Comparison of ENCODE assay signal across 9 mouse cellular contexts in the genomic region with DNA sequence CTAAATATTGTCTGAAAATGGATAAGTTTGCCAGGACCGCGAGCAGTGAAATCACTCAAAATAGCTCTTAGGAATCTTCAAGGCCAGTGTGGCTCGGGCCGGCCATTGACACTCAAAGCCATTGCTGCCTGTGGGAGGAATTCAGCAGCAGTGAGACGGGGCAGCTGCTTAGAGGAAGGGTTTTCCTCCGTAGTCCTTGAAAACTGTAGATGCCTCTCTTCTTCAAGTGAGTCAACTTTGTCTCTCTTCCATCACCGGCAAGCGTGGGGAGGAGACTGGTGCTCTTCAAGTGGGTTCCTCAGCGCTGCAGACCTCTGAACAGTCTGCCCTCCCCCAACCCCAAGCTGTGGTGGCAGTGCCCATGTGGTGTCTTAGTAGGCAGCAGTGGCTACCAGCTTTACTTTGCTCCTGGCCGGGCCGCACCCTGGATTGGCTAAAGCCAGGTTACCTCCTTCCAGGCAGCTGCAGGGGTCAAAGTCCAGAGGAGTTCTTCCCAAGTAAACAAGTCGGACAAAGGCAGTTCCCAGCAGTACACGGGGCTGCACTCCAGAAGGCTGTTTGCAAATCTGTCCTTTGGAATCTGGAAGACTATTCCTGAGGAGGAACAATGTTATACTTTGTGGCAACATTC. TPM values are rescaled to one million over a fixed set of nuclear protein-coding genes. Genes with fewer than 3 reads are reported as not detected.
A peak's percentile ranks its signal among the peaks of the same experiment; 100 is the strongest.
DNase-seq lines count a peak whose midpoint lies in the region; ATAC-seq lines count a peak whose summit lies in the region.
"Had no signal": no experiment of that assay in that cellular context is flagged by ENCODE, and none has a peak within 500 bp of the region (broad histone marks: within the 10 kb centered on the region; RNA-seq: fewer than 3 reads in every experiment).

No protein-coding gene starts in this region.

- ATAC-seq in intestine, embryonic 14.5 days (replicated peaks; ENCODE audit: low FRiP score, low TSS enrichment, low read depth) = peak; percentile 72
- no peak for ATAC-seq in midbrain, embryonic 11.5 days (ENCODE audit: low FRiP score)

- H3K9me3 ChIP-seq in intestine, embryonic 14.5 days (ENCODE audit: control insufficient read depth, low read length) = 0 out of 2 replicates have a peak, but pooled peaks cover 4% of the 10 kb centered on the region
- no peaks in the 10 kb centered on the region for H3K9me3 ChIP-seq in midbrain, embryonic 11.5 days (ENCODE audit: control insufficient read depth, low read length)

- no peak overlapping the region for H3K4me3 ChIP-seq in intestine, embryonic 14.5 days (ENCODE audit: low read depth, low read length)
- H3K4me3 ChIP-seq in midbrain, embryonic 11.5 days (ENCODE audit: low read depth, low read length) = no peak overlapping the region

- H3K4me2 ChIP-seq in intestine, embryonic 14.5 days (ENCODE audit: low read length) = peak overlapping the region; percentile 30
- H3K4me2 ChIP-seq in midbrain, embryonic 11.5 days = no peak overlapping the region

- H3K4me1 ChIP-seq in intestine, embryonic 14.5 days (replicated peaks; ENCODE audit: control insufficient read depth, insufficient read depth, low read length) = peaks cover 4% of the 10 kb centered on the region; the same call in 1 of the 2 replicates
- no peaks in the 10 kb centered on the region for H3K4me1 ChIP-seq in midbrain, embryonic 11.5 days (ENCODE audit: control insufficient read depth, insufficient read depth, low read length)

- H3K36me3 ChIP-seq in intestine, embryonic 14.5 days (ENCODE audit: control insufficient read depth, insufficient read depth, low read length) = no peaks in the 10 kb centered on the region
- no peaks in the 10 kb centered on the region for H3K36me3 ChIP-seq in midbrain, embryonic 11.5 days (ENCODE audit: control insufficient read depth, insufficient read depth, low read length)

- 51% methylated on average over 13 of the region's 13 CpGs for WGBS in intestine, embryonic 14.5 days
- WGBS in large intestine, adult 2 months = 17% methylated on average over 13 of the region's 13 CpGs
- WGBS in midbrain, embryonic 11.5 days = 82% methylated on average over 13 of the region's 13 CpGs

- no peak overlapping the region for H3K9ac ChIP-seq in intestine, embryonic 14.5 days (ENCODE audit: low read length)
- H3K9ac ChIP-seq in midbrain, embryonic 11.5 days (ENCODE audit: low read length) = no peak overlapping the region

- DNase-seq in ovary, adult 18-20 months (ENCODE audit: low spot score) = peak; percentile 52
- no peak for DNase-seq in ovary, postnatal 10 days (ENCODE audit: low spot score)
- no peak for DNase-seq in intestine, embryonic 14.5 days (ENCODE audit: low spot score)
- peak; percentile 93 for DNase-seq in large intestine, adult 2 months (ENCODE audit: low read depth, low spot score)
- DNase-seq in testis, postnatal 14 days (ENCODE audit: low spot score) = peak; percentile 69
- no peak for DNase-seq in midbrain, embryonic 11.5 days (ENCODE audit: low spot score, missing footprints)
- DNase-seq in cerebellum, postnatal 36 days = no peak
- DNase-seq in thymus, postnatal 36 days = no peak
- DNase-seq: thymus, postnatal 4 days had no signal

- no peaks in the 10 kb centered on the region for H3K27me3 ChIP-seq in intestine, embryonic 14.5 days (replicated peaks; ENCODE audit: control insufficient read depth, insufficient read depth, low read length)
- H3K27me3 ChIP-seq in midbrain, embryonic 11.5 days (ENCODE audit: control insufficient read depth, insufficient read depth, low read length) = no peaks in the 10 kb centered on the region

- H3K27ac ChIP-seq in intestine, embryonic 14.5 days (ENCODE audit: low read depth) = peak overlapping the region; percentile 67
- H3K27ac ChIP-seq in midbrain, embryonic 11.5 days (ENCODE audit: low read depth, low read length) = no peak overlapping the region

RNA-seq across cellular contexts. Expression of a gene that starts 21.1 kb away (rescaled TPM):
- polyA plus RNA-seq in intestine, embryonic 14.5 days (2014; fragmentation: Nextera tagmentation; extraction: Ambion mirVana) = 1.5 and 2.1 TPM in 2 replicates
- polyA plus RNA-seq in large intestine, adult 2 months (2012; rRNA removed) = 4.0 and 5.8 TPM in 2 replicates
- polyA plus RNA-seq in midbrain, embryonic 11.5 days (2014; fragmentation: Nextera tagmentation; extraction: Ambion mirVana) = 4.6 and 5.4 TPM in 2 replicates

RNA-seq across cellular contexts. Expression of a gene that starts 33.8 kb away (rescaled TPM):
- 37.6 and 39.8 TPM in 2 replicates for polyA plus RNA-seq in intestine, embryonic 14.5 days (2014; fragmentation: Nextera tagmentation; extraction: Ambion mirVana)
- 10.4 and 21.2 TPM in 2 replicates for polyA plus RNA-seq in large intestine, adult 2 months (2012; rRNA removed)
- 34.6 and 35.9 TPM in 2 replicates for polyA plus RNA-seq in midbrain, embryonic 11.5 days (2014; fragmentation: Nextera tagmentation; extraction: Ambion mirVana)

Comparison
In these comparisons a context has a peak if more than half of its experiments do, and no peak if none do; other contexts are left out.
1. DNase-seq: peak in ovary, adult 18-20 months (single experiment), large intestine, adult 2 months (single experiment) and testis, postnatal 14 days (single experiment); none in ovary, postnatal 10 days (single experiment), intestine, embryonic 14.5 days (single experiment), midbrain, embryonic 11.5 days (single experiment), cerebellum, postnatal 36 days (0 of 2) and thymus, postnatal 36 days (0 of 2).